Mouse (Mus musculus) layer of hippocampus, adult 11-12 months (tissue): ENCODE measurements around the gene Slc25a23.

Experiments used
- DNase-seq: peaks from one replicate; pipeline ENCODE4 v3.0.0; 2022; ENCODE audit warnings: low spot score

Gene Slc25a23

GRCm38 (mm10) chr17:57059486-57059977 lies at the start of gene Slc25a23:
TSS of gene Slc25a23 (minus strand) at chr17:57059863.
- DNase-seq = peak; percentile 79

DNA sequence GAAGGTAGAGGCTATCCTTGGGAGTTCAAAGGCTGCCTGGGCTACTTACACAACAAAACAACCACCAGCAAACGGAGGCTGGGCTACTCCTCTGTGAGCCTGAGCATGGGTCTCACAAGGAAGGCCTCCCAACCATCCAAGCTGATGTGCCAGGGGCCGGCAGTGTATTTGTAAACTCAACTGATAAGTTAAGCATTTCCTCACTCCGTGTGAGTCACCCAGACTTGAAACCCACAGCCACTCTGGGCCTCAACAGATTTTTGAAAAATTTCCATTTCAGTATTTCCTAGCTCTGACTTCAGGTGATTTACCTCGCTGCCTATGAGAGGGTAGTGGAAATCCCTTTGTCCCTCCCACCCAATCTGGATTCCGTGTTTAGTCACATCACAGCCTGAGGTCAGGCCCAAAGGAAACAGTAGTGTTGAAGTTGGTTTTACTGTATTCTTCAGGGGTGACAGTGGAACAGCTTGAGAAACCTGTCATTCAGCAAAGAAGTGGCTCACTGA lies 49.1 kb upstream of the Slc25a23 start:
- DNase-seq = no peak

DNA sequence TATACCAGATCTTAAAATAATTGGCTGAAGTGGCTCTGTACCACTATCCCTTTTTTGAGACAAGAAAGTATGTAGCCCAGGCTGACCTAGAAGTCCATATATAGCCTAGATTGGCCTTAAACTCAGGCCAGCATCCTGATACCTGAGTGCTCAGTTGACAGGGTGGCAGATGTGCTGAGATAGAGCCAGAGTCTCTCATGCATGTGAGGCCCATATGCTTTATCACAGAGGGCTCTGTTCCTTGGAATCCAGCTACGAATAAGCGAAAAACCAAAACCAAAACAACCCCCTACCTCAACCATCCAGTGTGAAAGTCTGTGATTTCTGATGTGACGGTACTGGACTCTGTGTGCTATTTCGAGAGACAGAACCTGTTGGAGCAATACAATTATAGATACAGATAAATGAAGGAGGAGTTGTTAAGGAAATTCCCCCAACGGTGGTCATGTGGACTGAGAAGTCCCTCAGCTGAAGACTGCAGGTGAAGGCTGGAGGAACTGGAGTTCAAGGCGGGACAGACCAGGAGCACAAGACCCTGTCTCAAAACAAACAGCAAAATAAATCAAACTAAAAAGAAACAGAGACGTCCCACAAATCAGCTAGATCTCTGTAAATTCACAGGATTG lies 48.5 kb upstream of the Slc25a23 start:
- DNase-seq = no peak

DNA sequence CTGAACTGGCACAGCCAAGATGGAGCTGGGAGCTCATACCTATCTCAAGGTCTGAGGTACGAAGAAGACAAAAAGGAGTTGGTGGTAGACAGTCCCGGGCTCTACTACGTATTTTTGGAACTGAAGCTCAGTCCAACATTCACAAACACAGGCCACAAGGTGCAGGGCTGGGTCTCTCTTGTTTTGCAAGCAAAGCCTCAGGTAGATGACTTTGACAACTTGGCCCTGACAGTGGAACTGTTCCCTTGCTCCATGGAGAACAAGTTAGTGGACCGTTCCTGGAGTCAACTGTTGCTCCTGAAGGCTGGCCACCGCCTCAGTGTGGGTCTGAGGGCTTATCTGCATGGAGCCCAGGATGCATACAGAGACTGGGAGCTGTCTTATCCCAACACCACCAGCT lies 47.4 kb upstream of the Slc25a23 start:
- no peak for DNase-seq

DNA sequence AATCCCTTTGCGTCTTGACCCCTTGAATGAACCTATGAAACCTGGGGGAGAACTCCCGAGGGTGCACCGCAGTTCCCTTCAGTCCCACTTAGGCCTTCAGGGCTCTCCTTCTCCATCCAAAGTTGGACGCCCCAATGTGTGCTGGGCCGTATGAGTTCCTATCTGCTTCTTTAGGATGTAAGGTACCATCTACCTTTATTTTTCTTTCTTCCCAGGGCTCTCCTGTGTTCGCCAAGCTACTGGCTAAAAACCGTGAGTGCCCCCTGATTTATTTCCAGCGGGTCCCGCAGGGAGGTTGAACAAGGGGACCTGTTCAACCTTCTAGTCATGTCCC lies 46.3 kb upstream of the Slc25a23 start:
- DNase-seq = no peak

GRCm38 (mm10) chr17:57105181-57106034 lies 45.7 kb upstream of the Slc25a23 start, which contains the start of gene Tnfsf9:
TSS of gene Tnfsf9 (plus strand) at chr17:57105325.
- no peak for DNase-seq

DNA sequence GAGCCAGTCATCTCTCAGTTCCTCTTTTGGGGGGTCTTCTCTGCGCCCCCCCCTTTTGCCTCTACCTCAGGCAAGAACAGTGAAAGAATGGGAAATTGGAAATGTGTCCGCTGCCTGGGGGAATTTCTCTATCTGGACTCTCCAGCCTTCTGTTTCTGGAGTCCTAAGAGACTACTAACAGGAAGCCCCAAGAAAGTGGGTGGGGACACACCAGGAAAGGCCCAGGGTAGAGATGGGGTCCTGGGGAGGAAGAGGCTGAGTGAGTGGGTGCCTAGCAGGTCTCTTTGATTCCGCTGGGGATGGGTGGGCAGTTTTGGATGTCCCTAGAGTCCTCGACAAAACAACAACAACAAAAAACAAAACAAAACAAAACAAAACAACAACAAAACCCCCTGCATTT lies 44.8 kb upstream of the Slc25a23 start:
- no peak for DNase-seq

DNA sequence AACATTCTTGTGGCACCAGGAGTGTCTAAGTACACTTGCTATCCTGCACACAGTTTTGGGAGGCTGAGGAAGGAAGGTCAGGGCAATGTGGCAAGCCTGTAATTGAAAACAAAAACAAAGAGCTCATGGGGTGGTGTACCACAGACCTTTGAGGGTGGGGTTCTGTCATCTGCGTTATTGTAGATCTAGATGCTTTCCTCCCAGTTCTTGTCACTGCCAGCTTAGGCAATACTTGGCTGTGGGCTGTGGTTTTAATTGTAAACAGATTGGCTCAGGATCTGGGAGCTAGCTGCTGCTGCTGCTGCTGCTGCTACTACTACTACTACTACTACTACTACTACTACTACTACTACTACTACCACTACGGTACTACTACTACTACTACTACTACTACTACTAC lies 42.6 kb upstream of the Slc25a23 start:
- DNase-seq = no peak

DNA sequence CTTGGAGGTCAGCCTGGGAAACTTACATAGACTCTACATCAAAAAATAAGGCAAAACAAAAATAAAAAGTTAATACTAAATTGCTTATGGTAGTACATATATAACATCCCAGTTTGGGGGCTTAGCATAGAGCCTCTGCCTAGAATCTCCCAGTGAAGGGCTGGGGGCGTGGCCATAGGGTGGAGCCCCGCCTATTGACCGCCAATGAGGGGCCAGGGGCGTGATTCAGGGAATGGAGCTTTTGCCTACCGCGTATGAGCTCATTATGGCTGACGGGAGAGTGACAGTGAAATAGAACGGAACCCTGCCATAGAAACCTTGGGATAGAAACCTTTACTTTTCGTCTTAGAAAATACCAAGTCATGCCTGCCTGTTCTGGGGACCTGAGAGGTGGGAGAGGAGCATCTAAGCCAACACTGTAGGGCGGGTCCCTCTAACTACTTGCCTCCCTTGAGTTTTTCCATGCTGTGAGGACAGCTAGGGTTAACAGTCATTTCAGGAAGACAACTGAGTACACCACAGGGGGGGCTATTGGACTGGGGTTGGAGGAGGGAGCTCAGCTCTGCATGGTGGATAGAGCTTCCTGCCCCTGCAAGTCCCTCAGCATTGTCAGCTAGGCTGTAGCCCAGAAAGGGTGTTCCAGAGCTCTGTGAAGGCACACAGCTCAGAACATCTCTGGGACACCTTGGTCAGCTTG lies 40.1 kb upstream of the Slc25a23 start:
- no peak for DNase-seq

- no peak for DNase-seq
These were observed 38.7 kb upstream of the Slc25a23 start for GRCm38 (mm10) chr17:57098321-57098720.

GRCm38 (mm10) chr17:57096623-57096920 lies 36.9 kb upstream of the Slc25a23 start:
- DNase-seq = peak; percentile 90

DNA sequence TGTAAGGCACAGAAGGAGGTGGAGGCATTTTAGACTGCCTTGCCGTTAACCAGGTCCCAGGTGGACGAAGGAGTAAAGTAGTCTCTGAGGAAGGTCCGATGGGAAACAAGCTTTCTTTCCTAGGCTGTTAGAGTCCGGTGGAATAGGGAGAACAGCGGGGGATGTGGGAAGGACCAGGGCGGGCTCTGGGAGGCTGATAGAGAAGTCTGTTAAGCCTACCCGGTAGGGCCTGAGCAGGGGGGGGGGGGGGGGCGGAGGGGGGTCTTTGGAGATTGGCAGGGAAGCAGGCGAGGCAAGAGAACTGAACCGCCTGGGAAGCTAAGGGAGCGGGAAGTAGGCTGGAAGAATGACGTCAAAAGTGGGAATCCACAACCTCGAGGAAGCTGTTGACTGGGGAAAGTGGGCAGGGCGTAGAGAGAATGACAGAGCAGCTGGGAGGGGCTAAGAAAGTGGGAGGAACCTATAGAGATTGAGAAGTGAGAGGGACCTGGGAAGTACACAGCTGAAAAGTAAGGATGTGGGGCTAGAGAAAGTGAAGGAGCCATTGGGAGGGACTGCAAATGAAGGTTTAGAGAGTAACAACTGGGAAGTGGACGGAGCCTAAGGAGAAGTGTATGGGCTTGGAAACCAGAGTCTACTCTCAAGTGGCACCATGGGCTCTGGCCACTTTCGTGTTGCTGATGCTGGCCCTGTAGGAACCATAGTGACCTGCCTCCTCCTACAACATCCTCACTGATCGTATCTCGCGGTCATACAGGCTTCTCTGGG lies 36.4 kb upstream of the Slc25a23 start:
- no peak for DNase-seq

- no peak for DNase-seq
These were observed 34.6 kb upstream of the Slc25a23 start for GRCm38 (mm10) chr17:57094222-57094621.

- peak; percentile 89 for DNase-seq
These were observed 27.6 kb upstream of the Slc25a23 start, which contains the start of gene Tubb4a for GRCm38 (mm10) chr17:57087049-57087832. TSS of gene Tubb4a (minus strand) at chr17:57087782.

GRCm38 (mm10) chr17:57085970-57086757 lies 26.5 kb upstream of the Slc25a23 start:
- DNase-seq = peak; percentile 42

DNA sequence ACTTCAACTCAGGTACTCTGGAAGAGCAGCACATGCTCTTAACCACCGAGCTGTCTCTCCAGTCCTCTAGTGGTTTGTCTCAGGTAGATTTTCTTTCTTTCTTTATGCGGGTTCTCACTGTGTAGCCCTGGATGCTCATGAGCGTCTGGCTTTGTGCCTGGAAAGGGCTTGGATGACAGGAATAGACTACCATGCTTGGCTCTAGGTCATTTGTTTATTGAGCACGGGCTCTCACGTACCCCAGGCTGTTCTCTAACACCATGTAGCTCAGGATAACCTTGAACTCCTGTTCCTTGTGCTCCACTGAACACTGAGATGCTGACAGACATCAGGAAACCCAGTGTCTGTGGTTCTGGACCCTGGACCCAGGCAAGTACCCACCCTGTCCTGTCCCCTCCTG lies 22.8 kb upstream of the Slc25a23 start:
- DNase-seq = no peak

DNA sequence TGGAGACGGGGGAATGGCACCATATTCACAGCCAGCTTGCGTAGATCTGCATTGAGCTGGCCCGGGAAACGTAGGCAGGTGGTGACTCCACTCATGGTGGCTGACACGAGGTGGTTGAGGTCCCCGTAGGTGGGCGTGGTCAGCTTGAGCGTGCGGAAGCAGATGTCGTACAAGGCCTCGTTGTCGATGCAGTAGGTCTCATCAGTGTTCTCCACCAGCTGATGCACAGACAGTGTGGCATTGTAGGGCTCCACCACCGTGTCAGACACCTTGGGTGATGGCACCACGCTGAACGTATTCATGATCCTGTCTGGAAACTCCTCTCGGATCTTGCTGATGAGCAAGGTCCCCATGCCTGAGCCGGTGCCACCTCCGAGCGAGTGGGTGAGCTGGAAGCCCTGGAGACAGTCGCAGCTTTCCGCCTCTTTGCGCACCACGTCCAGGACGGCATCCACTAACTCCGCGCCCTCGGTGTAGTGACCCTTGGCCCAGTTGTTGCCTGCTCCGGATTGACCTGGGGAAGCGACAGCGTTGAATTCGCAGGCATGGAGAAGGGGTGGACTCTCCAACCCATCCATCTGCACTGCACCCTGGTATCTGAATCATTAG lies 21.7 kb upstream of the Slc25a23 start:
- no peak for DNase-seq

- no peak for DNase-seq
These were observed 20.3 kb upstream of the Slc25a23 start for GRCm38 (mm10) chr17:57079919-57080318.

GRCm38 (mm10) chr17:57078336-57078735 lies 18.7 kb upstream of the Slc25a23 start, which contains the start of gene Dennd1c:
TSS of gene Dennd1c (minus strand) at chr17:57078514.
- DNase-seq = no peak

DNA sequence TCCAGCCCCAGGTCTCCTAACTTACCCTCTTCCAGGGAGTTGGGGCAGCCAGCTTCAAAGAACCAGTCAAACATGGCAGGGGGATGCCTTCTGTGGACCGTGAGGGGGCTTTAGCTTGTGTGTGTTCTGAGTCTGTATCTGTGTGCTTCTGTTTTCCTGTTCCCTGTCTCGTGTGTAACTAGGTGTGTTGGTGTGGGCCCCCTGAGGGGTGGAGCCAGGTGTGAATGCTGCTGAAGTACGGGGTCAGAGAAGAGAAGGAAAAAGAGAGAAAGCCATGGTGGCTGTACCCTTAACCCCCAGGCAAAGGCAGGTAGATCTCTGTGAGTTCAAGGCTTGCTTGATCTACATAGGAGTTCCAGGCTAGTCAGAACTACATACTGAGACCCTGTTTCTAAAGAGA lies 17.3 kb upstream of the Slc25a23 start:
- DNase-seq = no peak
